Mouse (Mus musculus): ENCODE data around the gene Dpysl5. TPM values are rescaled to one million over a fixed set of nuclear protein-coding genes. Genes with fewer than 3 reads are reported as not detected.

The Dpysl5 gene
- polyA plus RNA-seq, 1 experiment from 2014 or later: 7.2 TPM

GRCm38 (mm10) chr5:30768598-30768997, 57.2 kb downstream of the Dpysl5 start:
- Histone ChIP-seq H3K4me2 (replicated peaks; ENCODE audit: low read depth, low read length) (no peak overlapping the region), H3K4me3 (ENCODE audit: low read length) (no peak overlapping the region), H3K27ac (ENCODE audit: low read depth, low read length) (no peak overlapping the region), H3K9me3 (ENCODE audit: control insufficient read depth, low read length) (no peaks in the 10 kb centered on the region), H3K9ac (ENCODE audit: low read depth, low read length) (no peak overlapping the region), H3K27me3 (ENCODE audit: control insufficient read depth, insufficient read depth, low read length) (no peaks in the 10 kb centered on the region), H3K36me3 (ENCODE audit: control insufficient read depth, insufficient read depth, low read length) (no peaks in the 10 kb centered on the region), H3K4me1 (ENCODE audit: control insufficient read depth, insufficient read depth, low read length) (peaks cover 16% of the 10 kb centered on the region)
- 19% methylated on average over 9 of the region's 9 CpGs for WGBS
- peak; percentile 61; the same call in 1 of the 2 replicates for ATAC-seq (ENCODE audit: low FRiP score, low TSS enrichment)

- ATAC-seq (ENCODE audit: low FRiP score, low TSS enrichment): no peak
- Histone ChIP-seq H3K27ac (ENCODE audit: low read depth, low read length) (no peak overlapping the region), H3K36me3 (ENCODE audit: control insufficient read depth, insufficient read depth, low read length) (no peaks in the 10 kb centered on the region), H3K27me3 (ENCODE audit: control insufficient read depth, insufficient read depth, low read length) (no peaks in the 10 kb centered on the region), H3K4me1 (ENCODE audit: control insufficient read depth, insufficient read depth, low read length) (peaks cover 16% of the 10 kb centered on the region), H3K9me3 (ENCODE audit: control insufficient read depth, low read length) (no peaks in the 10 kb centered on the region), H3K9ac (ENCODE audit: low read depth, low read length) (no peak overlapping the region), H3K4me2 (replicated peaks; ENCODE audit: low read depth, low read length) (no peak overlapping the region), H3K4me3 (ENCODE audit: low read length) (no peak overlapping the region)
- WGBS: 75% methylated on average over 9 of the region's 9 CpGs
Measured at GRCm38 (mm10) chr5:30769075-30769474, 57.7 kb downstream of the Dpysl5 start.

GRCm38 (mm10) chr5:30774601-30775371, 63.4 kb downstream of the Dpysl5 start:
- Histone ChIP-seq H3K4me2 (replicated peaks; ENCODE audit: low read depth, low read length) (peak overlapping the region; percentile 41), H3K9ac (ENCODE audit: low read depth, low read length) (peak overlapping the region; percentile 23; the same call in 1 of the 2 replicates), H3K27ac (ENCODE audit: low read depth, low read length) (no peak overlapping the region), H3K4me1 (ENCODE audit: control insufficient read depth, insufficient read depth, low read length) (peaks cover 8% of the 10 kb centered on the region), H3K9me3 (ENCODE audit: control insufficient read depth, low read length) (no peaks in the 10 kb centered on the region), H3K4me3 (ENCODE audit: low read length) (peak overlapping the region; percentile 27), H3K27me3 (ENCODE audit: control insufficient read depth, insufficient read depth, low read length) (no peaks in the 10 kb centered on the region), H3K36me3 (ENCODE audit: control insufficient read depth, insufficient read depth, low read length) (no peaks in the 10 kb centered on the region)
- WGBS: 9% methylated on average over 20 of the region's 20 CpGs
- ATAC-seq (ENCODE audit: low FRiP score, low TSS enrichment): peak; percentile 87

- 83% methylated on average over 9 of the region's 9 CpGs for WGBS
- no peak overlapping the region for H3K4me2 ChIP-seq (replicated peaks; ENCODE audit: low read depth, low read length)
- no peak overlapping the region for H3K27ac ChIP-seq (ENCODE audit: low read depth, low read length)
- no peak overlapping the region for H3K9ac ChIP-seq (ENCODE audit: low read depth, low read length)
- H3K27me3 ChIP-seq (ENCODE audit: control insufficient read depth, insufficient read depth, low read length): no peaks in the 10 kb centered on the region
- no peaks in the 10 kb centered on the region for H3K36me3 ChIP-seq (ENCODE audit: control insufficient read depth, insufficient read depth, low read length)
- no peak for ATAC-seq (ENCODE audit: low FRiP score, low TSS enrichment)
- no peaks in the 10 kb centered on the region for H3K9me3 ChIP-seq (ENCODE audit: control insufficient read depth, low read length)
- 0 out of 2 replicates have a peak, but pooled peaks cover 2% of the 10 kb centered on the region for H3K4me1 ChIP-seq (ENCODE audit: control insufficient read depth, insufficient read depth, low read length)
- H3K4me3 ChIP-seq (ENCODE audit: low read length): no peak overlapping the region
Measured at GRCm38 (mm10) chr5:30780699-30781098, 69.3 kb downstream of the Dpysl5 start.

- Histone ChIP-seq H3K36me3 (ENCODE audit: control insufficient read depth, insufficient read depth, low read length) (no peaks in the 10 kb centered on the region), H3K4me2 (replicated peaks; ENCODE audit: low read depth, low read length) (no peak overlapping the region), H3K4me3 (ENCODE audit: low read length) (no peak overlapping the region), H3K9ac (ENCODE audit: low read depth, low read length) (no peak overlapping the region), H3K4me1 (ENCODE audit: control insufficient read depth, insufficient read depth, low read length) (0 out of 2 replicates have a peak, but pooled peaks cover 2% of the 10 kb centered on the region), H3K9me3 (ENCODE audit: control insufficient read depth, low read length) (no peaks in the 10 kb centered on the region), H3K27me3 (ENCODE audit: control insufficient read depth, insufficient read depth, low read length) (no peaks in the 10 kb centered on the region), H3K27ac (ENCODE audit: low read depth, low read length) (no peak overlapping the region)
- WGBS: 86% methylated on average over 3 of the region's 3 CpGs
- ATAC-seq (ENCODE audit: low FRiP score, low TSS enrichment): no peak
Measured at GRCm38 (mm10) chr5:30781147-30781546, 69.8 kb downstream of the Dpysl5 start.

GRCm38 (mm10) chr5:30787381-30787780, 76.0 kb downstream of the Dpysl5 start:
- 95% methylated on average over 5 of the region's 5 CpGs for WGBS
- Histone ChIP-seq H3K4me2 (replicated peaks; ENCODE audit: low read depth, low read length) (no peak overlapping the region), H3K4me1 (ENCODE audit: control insufficient read depth, insufficient read depth, low read length) (no peaks in the 10 kb centered on the region), H3K27me3 (ENCODE audit: control insufficient read depth, insufficient read depth, low read length) (no peaks in the 10 kb centered on the region), H3K27ac (ENCODE audit: low read depth, low read length) (no peak overlapping the region), H3K9me3 (ENCODE audit: control insufficient read depth, low read length) (no peaks in the 10 kb centered on the region), H3K36me3 (ENCODE audit: control insufficient read depth, insufficient read depth, low read length) (no peaks in the 10 kb centered on the region), H3K9ac (ENCODE audit: low read depth, low read length) (no peak overlapping the region), H3K4me3 (ENCODE audit: low read length) (no peak overlapping the region)
- no peak for ATAC-seq (ENCODE audit: low FRiP score, low TSS enrichment)

- H3K4me2 ChIP-seq (replicated peaks; ENCODE audit: low read depth, low read length): no peak overlapping the region
- no peak for ATAC-seq (ENCODE audit: low FRiP score, low TSS enrichment)
- no peak overlapping the region for H3K9ac ChIP-seq (ENCODE audit: low read depth, low read length)
- no peak overlapping the region for H3K27ac ChIP-seq (ENCODE audit: low read depth, low read length)
- no peaks in the 10 kb centered on the region for H3K36me3 ChIP-seq (ENCODE audit: control insufficient read depth, insufficient read depth, low read length)
- 60% methylated on average over 3 of the region's 3 CpGs for WGBS
- H3K4me3 ChIP-seq (ENCODE audit: low read length): no peak overlapping the region
- H3K27me3 ChIP-seq (ENCODE audit: control insufficient read depth, insufficient read depth, low read length): no peaks in the 10 kb centered on the region
- H3K4me1 ChIP-seq (ENCODE audit: control insufficient read depth, insufficient read depth, low read length): no peaks in the 10 kb centered on the region
- H3K9me3 ChIP-seq (ENCODE audit: control insufficient read depth, low read length): no peaks in the 10 kb centered on the region
Measured at GRCm38 (mm10) chr5:30790047-30790446, 78.7 kb downstream of the Dpysl5 start.

GRCm38 (mm10) chr5:30796125-30796524, 84.8 kb downstream of the Dpysl5 start:
- Histone ChIP-seq H3K9ac (ENCODE audit: low read depth, low read length) (no peak overlapping the region; the same call in 1 of the 2 replicates), H3K4me1 (ENCODE audit: control insufficient read depth, insufficient read depth, low read length) (no peaks in the 10 kb centered on the region), H3K27me3 (ENCODE audit: control insufficient read depth, insufficient read depth, low read length) (no peaks in the 10 kb centered on the region), H3K36me3 (ENCODE audit: control insufficient read depth, insufficient read depth, low read length) (no peaks in the 10 kb centered on the region), H3K27ac (ENCODE audit: low read depth, low read length) (no peak overlapping the region), H3K9me3 (ENCODE audit: control insufficient read depth, low read length) (no peaks in the 10 kb centered on the region), H3K4me2 (replicated peaks; ENCODE audit: low read depth, low read length) (no peak overlapping the region), H3K4me3 (ENCODE audit: low read length) (no peak overlapping the region)
- peak; percentile 47; the same call in 1 of the 2 replicates for ATAC-seq (ENCODE audit: low FRiP score, low TSS enrichment)
- whole genome bisulfite sequencing: 15% methylated on average over 12 of the region's 12 CpGs

- Histone ChIP-seq H3K4me3 (ENCODE audit: low read length) (no peak overlapping the region), H3K36me3 (ENCODE audit: control insufficient read depth, insufficient read depth, low read length) (no peaks in the 10 kb centered on the region), H3K27me3 (ENCODE audit: control insufficient read depth, insufficient read depth, low read length) (no peaks in the 10 kb centered on the region), H3K4me1 (ENCODE audit: control insufficient read depth, insufficient read depth, low read length) (no peaks in the 10 kb centered on the region), H3K27ac (ENCODE audit: low read depth, low read length) (no peak overlapping the region), H3K9ac (ENCODE audit: low read depth, low read length) (no peak overlapping the region), H3K9me3 (ENCODE audit: control insufficient read depth, low read length) (no peaks in the 10 kb centered on the region), H3K4me2 (replicated peaks; ENCODE audit: low read depth, low read length) (no peak overlapping the region)
- WGBS: 70% methylated on average over 7 of the region's 7 CpGs
- ATAC-seq (ENCODE audit: low FRiP score, low TSS enrichment): no peak
Measured at GRCm38 (mm10) chr5:30797482-30797881, 86.1 kb downstream of the Dpysl5 start.
